Mouse (Mus musculus): ENCODE results near the gene Twf1. TPM values are rescaled to one million over a fixed set of nuclear protein-coding genes. Genes with fewer than 3 reads are reported as not detected.

The Twf1 gene
- polyA plus RNA-seq (2015; fragmentation: Nextera tagmentation; extraction: Ambion mirVana): 89.5 and 101 TPM in 2 replicates

GRCm38 (mm10) chr15:94589219-94590075, at the start of gene Twf1:
TSS of gene Twf1 (minus strand) at chr15:94589889.
- H3K9ac ChIP-seq: peak within 1 kb of the TSS; percentile 94
- no peaks in the 10 kb centered on the region for H3K27me3 ChIP-seq
- peak within 1 kb of the TSS; percentile 90 for H3K27ac ChIP-seq (replicated peaks)
- H3K4me1 ChIP-seq (replicated peaks): peaks cover 19% of the 10 kb centered on the region
- under 1% methylated on average over 69 of the region's 70 CpGs for WGBS
- peak; percentile 99 for ATAC-seq (ENCODE audit: low read depth)
- H3K4me2 ChIP-seq: peak within 1 kb of the TSS; percentile 78
- H3K9me3 ChIP-seq: no peaks in the 10 kb centered on the region
- H3K36me3 ChIP-seq: peaks cover 14% of the 10 kb centered on the region
- H3K4me3 ChIP-seq: peak within 1 kb of the TSS; percentile 96

DNA sequence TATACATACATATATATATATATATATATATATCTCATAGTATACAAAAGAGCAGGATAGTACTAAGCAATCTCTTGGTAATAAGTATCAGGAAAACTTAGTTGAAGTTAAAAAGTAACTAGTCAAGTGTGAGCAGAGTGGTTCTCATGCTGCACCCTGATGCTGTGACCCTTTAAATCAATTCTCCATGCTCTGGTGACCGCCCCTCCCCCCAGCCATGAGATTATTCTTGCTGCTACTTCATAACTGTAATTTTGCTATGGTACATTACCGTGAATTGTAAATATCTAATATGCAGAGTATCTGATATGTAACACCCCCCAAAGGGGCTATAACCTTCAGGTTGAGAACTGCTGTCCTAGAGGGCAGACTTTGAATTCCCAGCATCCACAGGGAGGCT, 49.4 kb upstream of the Twf1 start:
- no peak for ATAC-seq (ENCODE audit: low read depth)
- 72% methylated on average over 2 of the region's 2 CpGs for WGBS

DNA sequence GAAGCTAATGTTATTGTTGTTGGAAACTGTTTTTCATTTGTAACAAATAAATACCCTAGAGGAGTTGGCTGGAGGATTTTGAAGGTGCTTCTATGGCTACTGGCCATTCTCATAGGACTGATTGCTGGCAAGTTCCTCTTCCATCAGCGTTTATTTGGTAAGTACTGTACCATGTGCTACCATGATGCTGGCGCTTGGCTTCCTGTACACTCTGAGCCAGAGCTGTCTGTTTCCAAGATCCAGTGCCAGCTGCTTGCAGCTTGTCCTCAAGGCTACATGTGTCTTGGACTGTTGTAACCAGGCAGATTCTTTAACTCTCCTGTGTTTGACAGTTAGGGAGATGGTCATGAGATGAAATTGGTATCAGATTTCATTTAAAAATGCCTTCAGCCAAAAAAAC, 48.5 kb upstream of the Twf1 start:
- Histone ChIP-seq H3K9ac (no peak overlapping the region), H3K4me3 (no peak overlapping the region), H3K4me1 (replicated peaks) (peaks cover 7% of the 10 kb centered on the region; the same call in 1 of the 2 replicates), H3K27ac (replicated peaks) (no peak overlapping the region), H3K27me3 (no peaks in the 10 kb centered on the region), H3K4me2 (no peak overlapping the region), H3K36me3 (no peaks in the 10 kb centered on the region), H3K9me3 (no peaks in the 10 kb centered on the region)
- ATAC-seq (ENCODE audit: low read depth): no peak
- 88% methylated on average over 2 of the region's 2 CpGs for WGBS

More for the DNA sequence above, 49.4 kb upstream of the Twf1 start:
- no peak overlapping the region for H3K27ac ChIP-seq (replicated peaks)
- no peak overlapping the region for H3K9ac ChIP-seq
- H3K4me3 ChIP-seq: no peak overlapping the region
- peaks cover 7% of the 10 kb centered on the region; the same call in 1 of the 2 replicates for H3K4me1 ChIP-seq (replicated peaks)
- H3K27me3 ChIP-seq: no peaks in the 10 kb centered on the region
- no peaks in the 10 kb centered on the region for H3K9me3 ChIP-seq
- no peaks in the 10 kb centered on the region for H3K36me3 ChIP-seq
- no peak overlapping the region for H3K4me2 ChIP-seq

- no peak overlapping the region for H3K4me3 ChIP-seq
- no peak overlapping the region for H3K27ac ChIP-seq (replicated peaks)
- H3K36me3 ChIP-seq: no peaks in the 10 kb centered on the region
- no peak overlapping the region for H3K9ac ChIP-seq
- no peaks in the 10 kb centered on the region for H3K9me3 ChIP-seq
- no peak overlapping the region for H3K4me2 ChIP-seq
- H3K27me3 ChIP-seq: peaks cover 10% of the 10 kb centered on the region
- no peak for ATAC-seq (ENCODE audit: low read depth)
- WGBS: 74% methylated on average over 11 of the region's 11 CpGs
- H3K4me1 ChIP-seq (replicated peaks): no peaks in the 10 kb centered on the region
Measured at GRCm38 (mm10) chr15:94634524-94634923, 44.8 kb upstream of the Twf1 start.

GRCm38 (mm10) chr15:94630553-94630952, 40.9 kb upstream of the Twf1 start:
- H3K9ac ChIP-seq: no peak overlapping the region
- H3K9me3 ChIP-seq: no peaks in the 10 kb centered on the region
- H3K27ac ChIP-seq (replicated peaks): no peak overlapping the region
- WGBS: 82% methylated on average over 4 of the region's 4 CpGs
- no peak overlapping the region for H3K4me2 ChIP-seq
- no peaks in the 10 kb centered on the region for H3K36me3 ChIP-seq
- no peak for ATAC-seq (ENCODE audit: low read depth)
- H3K27me3 ChIP-seq: peaks cover 10% of the 10 kb centered on the region
- no peak overlapping the region for H3K4me3 ChIP-seq
- H3K4me1 ChIP-seq (replicated peaks): no peaks in the 10 kb centered on the region

- Histone ChIP-seq H3K27ac (replicated peaks) (0 out of 2 replicates have a peak within 1 kb of the TSS, but pooled peaks have one; percentile 23), H3K4me3 (peak within 1 kb of the TSS; percentile 67), H3K4me2 (peak within 1 kb of the TSS; percentile 94), H3K36me3 (no peaks in the 10 kb centered on the region), H3K9me3 (no peaks in the 10 kb centered on the region), H3K27me3 (peaks cover 10% of the 10 kb centered on the region), H3K4me1 (replicated peaks) (no peaks in the 10 kb centered on the region), H3K9ac (peak within 1 kb of the TSS; percentile 89)
- WGBS: 1% methylated on average over 62 of the region's 96 CpGs
- ATAC-seq (ENCODE audit: low read depth): peak; percentile 84
Measured at GRCm38 (mm10) chr15:94628830-94629601, 39.3 kb upstream of the Twf1 start, which contains the start of gene Tmem117. TSS of gene Tmem117 (plus strand) at chr15:94629232.

GRCm38 (mm10) chr15:94628463-94628829, 38.8 kb upstream of the Twf1 start:
- Histone ChIP-seq H3K4me3 (peak overlapping the region; percentile 67), H3K4me1 (replicated peaks) (no peaks in the 10 kb centered on the region), H3K9ac (peak overlapping the region; percentile 89), H3K36me3 (no peaks in the 10 kb centered on the region), H3K9me3 (no peaks in the 10 kb centered on the region), H3K27me3 (peaks cover 10% of the 10 kb centered on the region), H3K27ac (replicated peaks) (no peak overlapping the region), H3K4me2 (peak overlapping the region; percentile 94)
- ATAC-seq (ENCODE audit: low read depth): peak; percentile 65; the same call in 1 of the 2 replicates
- 51% methylated on average over 2 of the region's 2 CpGs for WGBS

DNA sequence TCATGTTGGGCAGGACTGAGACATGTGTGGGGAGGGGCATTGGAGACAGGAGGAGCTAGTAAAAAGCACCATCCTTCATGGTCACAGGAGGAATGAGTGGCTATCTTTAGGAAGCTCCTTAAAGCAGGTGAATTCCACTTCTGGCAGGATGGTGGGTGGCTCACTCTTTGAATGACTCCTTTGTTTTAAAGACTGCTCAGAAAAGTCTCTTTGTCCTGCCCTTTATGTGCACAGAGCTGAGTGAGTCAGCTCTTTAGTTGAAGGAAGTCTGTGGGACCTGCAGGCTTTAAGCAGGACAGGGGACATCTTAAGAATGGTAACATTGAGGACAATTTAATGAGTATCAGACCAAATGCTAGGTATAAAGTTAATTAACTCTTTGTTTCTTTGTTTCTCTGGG, 31.2 kb upstream of the Twf1 start:
- H3K36me3 ChIP-seq: no peaks in the 10 kb centered on the region
- H3K27me3 ChIP-seq: no peaks in the 10 kb centered on the region
- no peak overlapping the region for H3K4me3 ChIP-seq
- no peaks in the 10 kb centered on the region for H3K4me1 ChIP-seq (replicated peaks)
- no peak overlapping the region for H3K27ac ChIP-seq (replicated peaks)
- H3K4me2 ChIP-seq: no peak overlapping the region
- H3K9ac ChIP-seq: no peak overlapping the region
- no peaks in the 10 kb centered on the region for H3K9me3 ChIP-seq
- no peak for ATAC-seq (ENCODE audit: low read depth)

DNA sequence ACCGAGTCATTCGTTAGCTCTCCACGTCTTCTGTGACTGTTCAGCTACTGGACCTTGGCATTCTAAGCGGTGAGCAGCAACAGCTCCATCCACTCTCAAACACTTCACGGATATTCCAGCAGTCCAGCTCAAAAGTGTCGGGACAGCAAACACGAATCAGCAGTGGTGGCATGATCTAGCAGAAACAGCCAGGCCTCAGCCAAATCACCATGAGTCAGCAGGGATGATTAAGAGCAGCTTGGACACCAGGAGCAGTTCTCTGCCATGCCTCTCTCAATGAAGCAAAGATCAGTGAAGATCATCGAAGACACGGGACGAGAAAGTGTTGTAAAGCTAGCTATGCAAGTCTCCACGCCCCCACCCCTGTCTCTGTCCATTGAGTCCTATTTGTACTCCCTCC, 26.3 kb upstream of the Twf1 start:
- no peak overlapping the region for H3K27ac ChIP-seq (replicated peaks)
- no peaks in the 10 kb centered on the region for H3K9me3 ChIP-seq
- no peak overlapping the region for H3K4me3 ChIP-seq
- 94% methylated on average over 11 of the region's 11 CpGs for WGBS
- H3K27me3 ChIP-seq: no peaks in the 10 kb centered on the region
- H3K9ac ChIP-seq: no peak overlapping the region
- no peaks in the 10 kb centered on the region for H3K4me1 ChIP-seq (replicated peaks)
- ATAC-seq (ENCODE audit: low read depth): no peak
- no peak overlapping the region for H3K4me2 ChIP-seq
- H3K36me3 ChIP-seq: no peaks in the 10 kb centered on the region

DNA sequence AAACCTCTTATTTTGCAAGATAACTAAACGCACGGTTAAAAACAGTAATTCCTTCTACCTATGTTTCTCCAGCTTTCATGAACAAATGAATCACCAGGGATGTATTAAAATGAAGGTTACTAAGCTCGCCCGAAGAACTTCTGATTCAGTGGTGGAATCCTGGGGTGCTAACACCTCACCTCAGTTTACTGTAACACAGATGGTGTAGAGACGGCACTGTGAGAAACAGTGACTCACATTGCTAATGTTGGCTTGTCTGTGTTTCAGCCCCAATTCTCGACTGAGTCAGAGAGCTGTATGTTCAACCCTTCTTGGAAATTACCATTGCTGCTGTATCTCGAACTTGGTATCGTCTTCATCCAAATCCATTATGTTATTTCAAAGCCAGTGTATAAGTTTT, 18.1 kb upstream of the Twf1 start:
- Histone ChIP-seq H3K9ac (no peak overlapping the region), H3K4me2 (no peak overlapping the region), H3K4me1 (replicated peaks) (no peaks in the 10 kb centered on the region), H3K27me3 (no peaks in the 10 kb centered on the region), H3K9me3 (no peaks in the 10 kb centered on the region), H3K27ac (replicated peaks) (no peak overlapping the region), H3K4me3 (no peak overlapping the region), H3K36me3 (no peaks in the 10 kb centered on the region)
- 91% methylated on average over 8 of the region's 8 CpGs for WGBS
- no peak for ATAC-seq (ENCODE audit: low read depth)

- no peak overlapping the region for H3K4me3 ChIP-seq
- no peak overlapping the region for H3K4me2 ChIP-seq
- H3K9ac ChIP-seq: no peak overlapping the region
- WGBS: 56% methylated on average over 3 of the region's 3 CpGs
- ATAC-seq (ENCODE audit: low read depth): no peak
- H3K4me1 ChIP-seq (replicated peaks): no peaks in the 10 kb centered on the region
- H3K36me3 ChIP-seq: no peaks in the 10 kb centered on the region
- H3K27ac ChIP-seq (replicated peaks): no peak overlapping the region
- H3K27me3 ChIP-seq: no peaks in the 10 kb centered on the region
- no peaks in the 10 kb centered on the region for H3K9me3 ChIP-seq
Measured at GRCm38 (mm10) chr15:94602441-94602840, 12.8 kb upstream of the Twf1 start.

GRCm38 (mm10) chr15:94601339-94601738, 11.7 kb upstream of the Twf1 start:
- ATAC-seq (ENCODE audit: low read depth): no peak
- no peaks in the 10 kb centered on the region for H3K36me3 ChIP-seq
- no peak overlapping the region for H3K4me2 ChIP-seq
- H3K9ac ChIP-seq: no peak overlapping the region
- no peaks in the 10 kb centered on the region for H3K27me3 ChIP-seq
- WGBS: 22% methylated on average over 3 of the region's 3 CpGs
- no peak overlapping the region for H3K27ac ChIP-seq (replicated peaks)
- H3K4me3 ChIP-seq: no peak overlapping the region
- H3K4me1 ChIP-seq (replicated peaks): no peaks in the 10 kb centered on the region
- no peaks in the 10 kb centered on the region for H3K9me3 ChIP-seq

All from neural tube, embryonic 13.5 days (tissue).